Mouse (Mus musculus): ENCODE measurements around the gene Dbil5.

DNA sequence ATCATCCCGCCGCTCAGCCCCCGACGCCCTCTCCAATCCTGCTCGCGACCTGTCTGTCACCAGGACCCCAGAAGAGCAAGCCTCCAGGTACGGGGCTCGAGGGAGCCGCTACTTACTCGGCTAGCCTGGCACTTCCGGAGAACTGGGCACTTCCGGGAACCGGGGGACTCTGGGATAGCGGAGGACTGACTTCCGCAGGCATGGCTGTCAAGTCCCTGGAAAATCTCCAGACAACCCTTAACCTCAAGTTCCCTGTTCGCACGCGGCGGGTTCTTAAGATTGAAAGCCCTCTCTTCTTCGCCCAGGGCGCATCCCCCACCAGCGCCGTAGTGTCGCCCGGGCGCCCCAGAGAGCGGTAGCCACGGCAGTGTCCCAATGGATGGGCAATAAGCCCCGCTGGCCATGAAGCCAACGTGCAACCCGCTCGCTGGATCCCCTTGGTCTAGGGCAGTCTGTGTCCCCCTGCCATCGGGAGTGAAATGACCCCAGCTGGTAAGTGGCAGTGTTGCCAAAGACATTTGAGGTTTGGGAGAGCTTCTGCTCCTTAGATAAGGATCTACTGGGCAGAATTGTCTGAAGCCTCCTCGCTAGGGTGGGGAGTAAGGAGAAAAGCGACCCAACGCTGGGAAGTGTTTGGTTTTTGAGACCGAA, 37.8 kb upstream of the Dbil5 start, which contains the start of the genes Vps53 and Fam57a:
- TF ChIP-seq MAFK (IDR thresholded peaks at IDR 0.05; ENCODE audit: insufficient read depth, low read depth, low read length) (no peak), HCFC1 (IDR thresholded peaks at IDR 0.05; ENCODE audit: borderline replicate concordance, insufficient read depth, low read length) (0 out of 2 replicates have a peak, but pooled peaks have one; percentile 32), CHD2 (IDR thresholded peaks at IDR 0.05; ENCODE audit: low read depth, low read length) (no peak), ZNF384 (IDR thresholded peaks at IDR 0.05; ENCODE audit: low read depth, low read length) (no peak), ZC3H11A (IDR thresholded peaks at IDR 0.05; ENCODE audit: borderline replicate concordance, low read depth, low read length) (no peak)
